Mouse (Mus musculus): ENCODE results near the gene Chrne.

DNA sequence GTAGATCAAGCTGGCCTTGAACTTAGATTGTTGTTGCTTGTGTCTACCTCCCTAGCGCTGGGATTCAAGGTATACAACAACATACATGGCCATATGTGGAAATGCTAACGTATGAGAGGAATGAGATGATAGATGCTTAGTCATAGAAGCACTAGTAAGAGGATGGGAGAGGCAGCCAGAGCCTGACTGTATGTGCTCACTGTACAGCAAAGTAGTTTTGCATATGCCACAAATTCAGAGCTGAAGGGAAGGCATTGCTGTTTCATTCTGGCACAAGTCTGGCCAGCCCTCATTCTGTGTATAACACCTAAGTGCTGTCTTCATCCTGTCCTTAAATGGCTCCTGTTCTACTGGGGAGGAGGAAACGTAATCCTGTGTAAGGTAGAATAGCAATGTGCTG is 32.8 kb downstream of the Chrne start:
- TF ChIP-seq CTCF (IDR thresholded peaks at IDR 0.05; ENCODE audit: low read depth, low read length) (no peak), GATA1 (IDR thresholded peaks at IDR 0.05; ENCODE audit: borderline replicate concordance, low read length) (no peak), TAL1 (conservative IDR thresholded peaks at IDR 0.05; ENCODE audit: low read depth, low read length) (no peak), POLR2AphosphoS5 (IDR thresholded peaks at IDR 0.05; ENCODE audit: insufficient replicate concordance, low read depth, low read length) (no peak)

Measured in G1E (cell line).